Mouse (Mus musculus): ENCODE measurements around the gene Rab8b.

GRCm38 (mm10) chr9:66859523-66859922 is 60.0 kb downstream of the Rab8b start:
- TF ChIP-seq CTCF (IDR thresholded peaks at IDR 0.05; ENCODE audit: control insufficient read depth, insufficient read depth, low read length) (no peak), POLR2A (IDR thresholded peaks at IDR 0.05; ENCODE audit: borderline replicate concordance, control insufficient read depth, low read depth, low read length) (no peak)
